Mouse (Mus musculus) leukemia stem cell, adult 10-12 weeks (primary cell): ENCODE results near the gene Eif3i. TPM values are rescaled to one million over a fixed set of nuclear protein-coding genes. Genes with fewer than 3 reads are reported as not detected.

Experiments used
- polyA plus RNA-seq: library from polyadenylated mRNA; stranded (reverse); fragments of >175 nt; gene quantifications from 2 replicates; pipeline ENCODE4 v1.2.3, GENCODE M21; 2012; ENCODE audit warnings: low replicate concordance

Eif3i gene
- 55.8 and 125 TPM in 2 replicates for polyA plus RNA-seq

DNA sequence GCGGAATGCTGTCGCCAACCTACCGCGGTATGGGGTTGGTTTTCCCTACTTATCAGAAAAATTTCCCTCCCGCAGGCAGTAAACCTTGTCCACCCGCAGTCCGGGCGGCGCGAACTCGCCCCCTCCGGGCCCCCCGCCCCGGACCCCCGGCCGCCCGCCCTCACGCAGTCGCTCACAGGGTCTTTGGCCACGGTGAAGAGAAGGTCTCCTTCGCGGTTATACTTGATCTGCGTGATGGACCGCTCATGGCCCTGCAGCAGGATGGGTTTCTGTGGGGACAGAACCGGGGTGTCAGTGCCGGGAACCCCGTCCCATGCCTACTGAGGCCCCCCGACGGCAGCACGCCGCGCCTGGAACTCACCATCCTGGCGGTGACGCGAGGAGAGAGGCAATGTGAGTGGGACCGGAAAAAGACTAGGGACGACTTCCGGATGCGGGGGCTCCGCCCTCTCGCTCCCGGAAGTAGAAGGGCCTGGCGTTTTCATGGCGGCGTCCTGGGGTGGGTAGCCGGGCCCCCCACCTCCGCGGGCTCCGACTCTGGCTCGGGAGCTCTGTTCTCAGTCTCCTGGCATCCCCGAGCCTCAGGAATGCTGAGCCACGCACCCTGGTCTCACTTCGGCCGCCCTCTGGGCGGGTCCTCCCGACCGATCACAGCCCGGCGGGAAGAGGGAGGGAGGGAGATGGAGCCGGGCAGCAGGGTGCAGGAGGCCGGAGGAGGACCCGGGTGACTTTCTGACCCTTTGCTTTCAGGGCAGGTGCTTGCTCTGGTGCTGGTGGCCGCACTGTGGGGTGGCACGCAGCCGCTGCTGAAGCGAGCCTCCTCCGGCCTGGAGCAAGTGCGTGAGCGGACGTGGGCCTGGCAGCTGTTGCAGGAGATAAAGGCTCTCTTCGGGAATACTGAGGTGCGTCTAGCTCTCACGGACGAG is at the start of gene Eif3i, which contains the start of gene Tmem234:
Gene Eif3i, minus strand, starts transcription at position 416 of the 926 bp plus-strand sequence.
Gene Tmem234, plus strand, starts transcription at position 436 of the 926 bp plus-strand sequence.

DNA sequence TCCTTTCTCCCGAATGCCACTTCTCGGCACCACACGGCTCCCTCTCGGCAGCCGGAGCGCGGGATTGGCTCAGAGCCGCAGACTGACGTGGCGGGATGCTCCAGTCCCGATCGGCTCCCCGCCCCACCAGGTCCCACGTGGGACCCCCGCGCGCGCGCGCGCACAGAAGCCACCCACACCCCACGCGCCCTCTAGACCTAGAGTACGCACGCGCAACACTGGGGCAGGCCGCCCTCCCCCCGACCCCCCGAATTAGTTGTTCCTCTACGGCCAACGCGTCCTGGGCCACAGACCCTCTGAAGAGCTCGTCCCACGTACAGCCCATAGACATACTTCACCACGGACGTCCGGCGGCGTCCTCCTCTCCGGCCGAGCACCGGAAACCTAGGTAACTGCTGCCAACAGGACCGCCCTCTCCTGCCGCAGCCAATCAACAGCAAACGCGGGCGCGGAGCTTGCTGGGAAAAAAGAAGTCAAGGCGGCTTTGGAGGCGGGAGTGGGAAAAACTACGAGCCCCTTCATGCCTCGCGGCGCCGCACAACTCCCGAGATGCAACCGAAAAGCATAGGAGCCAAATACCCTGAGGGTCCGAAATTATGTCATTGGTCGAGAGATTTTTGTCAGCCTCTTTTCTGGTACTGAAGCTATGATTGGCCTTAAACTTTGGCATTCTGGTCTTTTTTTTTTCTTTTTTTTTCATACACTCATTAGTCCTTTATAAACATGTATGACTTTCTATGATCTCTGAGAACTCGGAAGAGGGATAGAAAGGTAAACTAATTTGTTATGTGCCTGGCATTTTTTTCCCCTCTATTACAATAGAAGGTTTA is 40.4 kb upstream of the Eif3i start, which contains the start of gene Txlna:
Gene Txlna, minus strand, starts transcription at position 428 of the 830 bp plus-strand sequence.

DNA sequence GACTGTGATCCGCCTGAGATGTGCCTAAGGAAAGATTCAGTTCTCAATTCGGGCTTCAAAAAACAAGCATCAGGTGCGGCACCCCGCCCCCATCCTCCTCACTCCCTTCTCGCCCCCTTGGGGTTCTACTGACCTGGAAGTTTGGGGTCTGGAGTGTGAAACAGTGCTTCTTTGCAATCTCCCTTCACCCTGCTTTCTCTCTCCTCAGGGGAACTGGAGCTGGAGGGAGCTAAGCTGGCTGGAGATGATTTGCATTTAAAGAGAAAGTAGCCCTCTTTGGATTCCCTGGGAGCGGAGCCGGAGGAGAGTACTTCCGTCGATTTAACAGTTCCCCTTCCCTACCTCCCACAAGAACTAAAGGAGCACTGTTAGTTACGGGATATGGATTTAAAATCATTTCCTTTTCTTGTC is 23.2 kb upstream of the Eif3i start, which contains the start of gene Ccdc28b:
Gene Ccdc28b, minus strand, starts transcription at position 267 of the 411 bp plus-strand sequence.

DNA sequence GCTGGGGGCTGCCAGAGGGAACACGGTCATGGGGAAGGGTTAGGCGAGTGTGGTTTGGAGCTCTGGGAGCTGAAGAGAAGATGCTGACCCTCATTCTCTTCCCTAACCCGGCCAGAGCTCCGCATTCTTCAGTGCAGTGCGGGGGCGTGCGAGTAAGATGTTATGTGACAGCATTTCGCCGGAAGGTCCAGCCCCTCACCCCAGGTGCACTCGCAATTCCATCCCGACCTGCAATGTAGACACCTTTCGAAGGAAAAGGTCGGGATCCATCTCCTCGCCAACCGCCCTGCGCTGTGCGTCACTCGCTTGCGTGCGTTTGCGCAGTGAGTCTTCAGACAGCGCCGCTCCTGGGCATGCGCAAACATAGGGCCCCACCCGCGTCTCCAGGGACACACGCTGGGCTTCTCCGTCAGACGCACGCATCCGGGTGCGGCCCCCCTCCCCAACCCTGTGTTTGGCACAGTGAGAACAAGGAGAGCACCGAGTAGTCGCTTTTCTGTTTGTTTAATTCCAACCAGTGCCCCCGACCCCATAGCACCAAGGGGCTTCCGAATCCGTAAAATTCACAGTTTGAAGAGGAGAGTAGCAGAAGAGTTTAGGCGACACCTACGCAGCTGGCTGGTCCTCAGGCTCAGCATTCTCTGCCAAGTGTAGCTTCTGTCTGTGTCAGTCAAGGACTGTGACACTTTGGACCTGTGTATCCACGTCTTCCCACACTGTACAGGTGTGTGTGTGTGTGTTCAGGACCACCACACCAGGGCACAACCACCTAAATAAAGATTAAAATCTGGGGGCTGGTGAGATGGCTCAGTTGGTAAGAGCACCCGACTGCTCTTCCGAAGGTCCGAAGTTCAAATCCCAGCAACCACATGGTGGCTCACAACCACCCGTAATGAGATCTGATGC is 18.6 kb upstream of the Eif3i start, which contains the start of gene Iqcc:
Gene Iqcc, minus strand, starts transcription at position 314 of the 906 bp plus-strand sequence.

DNA sequence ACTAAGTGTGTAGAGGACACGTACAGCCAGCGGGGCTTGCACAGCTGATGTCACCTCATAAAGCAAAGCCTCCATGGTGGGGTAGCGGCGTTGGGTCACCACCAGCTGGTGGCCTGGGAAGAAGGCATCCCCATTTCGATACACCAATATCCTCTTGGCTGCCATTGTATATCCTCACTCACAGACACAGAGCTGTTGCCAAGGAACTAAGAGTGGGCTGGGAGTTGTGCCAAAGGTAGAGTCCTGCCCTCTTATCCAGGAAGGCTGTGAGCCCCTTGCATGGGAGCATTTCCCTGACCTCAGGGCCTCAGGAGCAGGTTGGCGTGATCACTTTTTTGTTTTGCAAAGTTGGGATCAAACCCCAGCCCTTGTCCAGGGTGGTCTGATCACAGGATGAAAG is 13.6 kb upstream of the Eif3i start, which contains the start of gene Dcdc2b:
Gene Dcdc2b, minus strand, starts transcription at position 165 of the 400 bp plus-strand sequence.

DNA sequence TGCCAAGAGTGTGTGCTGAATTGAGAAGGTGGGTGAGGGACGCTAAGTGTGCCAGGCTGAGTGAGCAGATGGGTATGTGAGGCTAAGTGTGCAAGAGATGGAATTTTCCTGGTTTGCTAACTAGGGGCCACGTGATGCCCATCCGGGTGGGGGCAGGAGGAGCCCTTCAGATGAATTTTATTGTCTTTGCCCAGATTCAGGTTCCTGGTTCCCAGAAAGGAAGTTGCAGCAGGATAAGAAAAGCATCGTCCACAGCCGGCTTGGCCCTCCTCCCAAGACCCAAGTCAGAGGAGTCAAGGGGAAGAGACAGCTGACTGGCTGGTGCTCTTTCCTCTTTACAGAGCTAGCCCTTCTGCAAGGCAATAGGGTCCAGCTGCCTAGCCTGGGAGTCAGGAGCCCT is 22.0 kb downstream of the Eif3i start, which contains the start of gene Fam167b:
Gene Fam167b, minus strand, starts transcription at position 84 of the 400 bp plus-strand sequence.

DNA sequence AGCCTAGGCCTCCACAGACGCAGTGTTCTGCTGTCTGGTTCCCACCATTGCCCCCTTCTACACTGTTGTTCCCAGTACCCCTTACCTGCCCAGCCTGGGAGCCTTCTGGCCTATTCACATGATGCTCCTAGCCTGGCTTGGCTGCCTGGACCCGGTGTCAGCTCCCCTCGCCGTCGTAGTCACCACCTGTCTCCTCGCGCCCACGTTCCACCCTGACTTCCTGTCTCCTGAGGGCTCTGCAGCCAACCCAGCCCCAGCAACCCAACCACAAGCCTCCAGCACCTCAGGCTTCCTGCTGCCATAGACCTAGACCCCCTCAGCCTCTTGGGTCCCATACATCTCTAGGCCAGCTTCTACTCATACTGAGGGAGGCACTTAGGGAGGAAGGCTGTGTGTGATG is 27.0 kb downstream of the Eif3i start, which contains the start of gene Lck:
Gene Lck, minus strand, starts transcription at position 212 of the 400 bp plus-strand sequence.

DNA sequence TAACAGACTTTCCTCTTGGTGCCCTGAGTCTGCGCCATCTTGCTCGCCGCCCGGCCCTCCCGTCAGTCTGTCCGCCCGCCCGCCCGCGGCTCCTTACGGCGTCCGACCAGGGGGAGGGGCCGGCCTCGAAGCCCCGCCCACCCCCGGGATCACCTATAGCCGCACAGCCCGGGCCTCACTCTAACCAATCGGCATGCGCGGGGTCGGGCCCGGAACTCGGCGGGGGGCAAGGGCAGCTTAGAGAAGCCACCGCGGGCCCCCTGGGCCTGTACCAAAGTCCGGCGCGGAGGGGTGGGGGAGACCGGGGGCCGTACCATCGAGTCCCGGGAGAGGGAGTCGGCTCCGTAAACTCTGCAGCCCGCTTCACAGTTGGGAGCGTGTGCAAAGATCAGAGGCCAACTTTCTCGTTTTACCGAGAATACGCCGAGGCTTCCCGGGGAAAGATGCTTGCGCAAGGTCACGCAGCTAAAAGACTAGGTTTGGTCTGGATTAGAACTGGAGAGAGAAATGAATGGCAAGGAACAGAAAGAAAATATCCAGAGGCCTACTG is 57.8 kb downstream of the Eif3i start, which contains the start of gene Hdac1:
Gene Hdac1, minus strand, starts transcription at position 122 of the 550 bp plus-strand sequence.

Other genes with a start within 250 kb of the Eif3i start
- gene Zbtb8a, start 222.5 kb downstream of the Eif3i start, polyA plus RNA-seq = 1.1 and 2.3 TPM in 2 replicates
- not detected in 2 replicates for gene Zbtb8b, start 159.8 kb downstream of the Eif3i start, polyA plus RNA-seq
- gene Bsdc1, start 139.1 kb downstream of the Eif3i start, polyA plus RNA-seq = 37.4 and 50.9 TPM in 2 replicates
- not detected in 2 replicates for gene Tssk3, start 109.6 kb downstream of the Eif3i start, polyA plus RNA-seq
- gene Fam229a, start 109.5 kb downstream of the Eif3i start, polyA plus RNA-seq = 4.0 and 17.3 TPM in 2 replicates
- gene Marcksl1, start 87.1 kb downstream of the Eif3i start, polyA plus RNA-seq = 28.8 and 91.9 TPM in 2 replicates
- 26.0 and 75.3 TPM in 2 replicates for gene Hdac1, start 57.9 kb downstream of the Eif3i start, polyA plus RNA-seq
- gene Lck, start 27.0 kb downstream of the Eif3i start, polyA plus RNA-seq = 13.3 and 17.6 TPM in 2 replicates
- gene Fam167b, start 22.1 kb downstream of the Eif3i start, polyA plus RNA-seq = 1.8 and 2.0 TPM in 2 replicates
- gene Tmem234, start within 50 bp of the Eif3i start, polyA plus RNA-seq = 229 and 293 TPM in 2 replicates
- 0.60 TPM in 1 of 2 replicates, not detected in the other for gene Dcdc2b, start 13.6 kb upstream of the Eif3i start, polyA plus RNA-seq
- 4.0 and 5.9 TPM in 2 replicates for gene Iqcc, start 18.5 kb upstream of the Eif3i start, polyA plus RNA-seq
- 9.9 and 21.2 TPM in 2 replicates for gene Ccdc28b, start 23.3 kb upstream of the Eif3i start, polyA plus RNA-seq
- 48.8 and 58.1 TPM in 2 replicates for gene Txlna, start 40.4 kb upstream of the Eif3i start, polyA plus RNA-seq
- 24.0 and 24.3 TPM in 2 replicates for gene Kpna6, start 72.1 kb upstream of the Eif3i start, polyA plus RNA-seq
- 43.2 and 83.9 TPM in 2 replicates for gene Tmem39b, start 96.2 kb upstream of the Eif3i start, polyA plus RNA-seq
- 208 and 269 TPM in 2 replicates for gene Khdrbs1, start 141.7 kb upstream of the Eif3i start, polyA plus RNA-seq
- 38.9 and 43.7 TPM in 2 replicates for gene Ptp4a2, start 210.6 kb upstream of the Eif3i start, polyA plus RNA-seq